Mouse (Mus musculus) hindbrain, postnatal 0 days (tissue): Measurements from ENCODE around the gene Pparg. TPM values are rescaled to one million over a fixed set of nuclear protein-coding genes. Genes with fewer than 3 reads are reported as not detected.

Source experiments
- ATAC-seq: fragments of 200-750 bp; cut with Nextera tagmentation; 2 replicates; pipeline ENCODE4 v1.8.0; 2017; ENCODE audit warnings: mild to moderate bottlenecking, moderate TSS enrichment, moderate library complexity
- DNase-seq: peaks from one replicate; pipeline ENCODE4 v3.0.0-alpha.2; 2015; ENCODE audit warnings: low spot score
- H3K27ac ChIP-seq: fragments of 300-500 bp; sonication (generic); 2 replicates; pipeline ENCODE4 v1.5.1; 2014; ENCODE audit warnings: mild to moderate bottlenecking
- H3K27me3 ChIP-seq: fragments of 300-500 bp; sonication (generic); 2 replicates; pipeline ENCODE4 v1.6.1; 2014; ENCODE audit warnings: low read length, mixed read lengths; ENCODE audit not compliant: insufficient read depth
- H3K36me3 ChIP-seq: fragments of 300-500 bp; sonication (generic); 2 replicates; pipeline ENCODE4 v1.6.1; 2014; ENCODE audit warnings: low read length, mixed read lengths; ENCODE audit not compliant: insufficient read depth
- H3K4me1 ChIP-seq: fragments of 300-500 bp; sonication (generic); 2 replicates; pipeline ENCODE4 v1.6.1; 2014; ENCODE audit warnings: antibody characterized with exemption, low read length, mixed read lengths; ENCODE audit not compliant: insufficient read depth
- H3K4me2 ChIP-seq: fragments of 300-500 bp; sonication (generic); 2 replicates; pipeline ENCODE4 v1.6.1; 2014; ENCODE audit warnings: low read depth, mild to moderate bottlenecking, low read length, moderate library complexity, mixed read lengths
- H3K4me3 ChIP-seq: fragments of 300-500 bp; sonication (generic); 2 replicates; pipeline ENCODE4 v1.5.1; 2014; ENCODE audit warnings: low read length
- H3K9ac ChIP-seq: fragments of 300-500 bp; sonication (generic); replicated peaks from 2 replicates; pipeline ENCODE4 v1.6.1; 2014; ENCODE audit warnings: mild to moderate bottlenecking, low read length, moderate library complexity, mixed read lengths
- H3K9me3 ChIP-seq: fragments of 300-500 bp; sonication (generic); 2 replicates; pipeline ENCODE4 v1.6.1; 2016; ENCODE audit warnings: low read length, mixed read lengths
- CTCF ChIP-seq: IDR thresholded peaks from 2 replicates; pipeline ENCODE4 v1.5.1; 2016; ENCODE audit warnings: antibody characterized with exemption, control low read depth, low read depth
- WGBS: fragments of 180-500 bp; shearing (Covaris S2); extraction: QIAGEN DNeasy Blood & Tissue Kit; methylation state at CpG from one replicate; pipeline ENCODE4 v1.1.7; 2014; 5-methylcytosine and 5-hydroxymethylcytosine counted together
- polyA plus RNA-seq: library from polyadenylated mRNA; unstranded; fragments of >200 nt; fragmentation: Nextera tagmentation; extraction: Ambion mirVana; gene quantifications from 2 replicates; pipeline ENCODE4 v1.2.1, GENCODE M21; 2015
- total RNA-seq: library from RNA; depleted of rRNA; stranded (reverse); fragments of >200 nt; gene quantifications from 2 replicates; pipeline ENCODE4 v1.2.3, GENCODE M21; 2014

Gene Pparg
- total and polyA plus RNA-seq, 2 experiments from 2014 or later = 0.26 to 0.46 TPM

- Histone ChIP-seq H3K4me3 (no peak overlapping the region), H3K36me3 (no peaks in the 10 kb centered on the region), H3K9ac (no peak overlapping the region), H3K27ac (no peak overlapping the region), H3K27me3 (no peaks in the 10 kb centered on the region), H3K9me3 (no peaks in the 10 kb centered on the region), H3K4me2 (no peak overlapping the region), H3K4me1 (no peaks in the 10 kb centered on the region)
- ATAC-seq = no peak
- no peak for DNase-seq
- 93% methylated on average over 2 of the region's 2 CpGs for WGBS
- TF ChIP-seq CTCF = no peak
Observed at GRCm38 (mm10) chr6:115340084-115340483, 20.7 kb upstream of the Pparg start.

- Histone ChIP-seq H3K27ac (no peak overlapping the region), H3K4me2 (no peak overlapping the region), H3K4me1 (no peaks in the 10 kb centered on the region), H3K36me3 (no peaks in the 10 kb centered on the region), H3K9me3 (no peaks in the 10 kb centered on the region), H3K27me3 (no peaks in the 10 kb centered on the region), H3K9ac (no peak overlapping the region), H3K4me3 (no peak overlapping the region)
- WGBS = 71% methylated on average over 4 of the region's 4 CpGs
- no peak for DNase-seq
- no peak for TF ChIP-seq CTCF
- ATAC-seq = no peak
Observed at GRCm38 (mm10) chr6:115343096-115343495, 17.7 kb upstream of the Pparg start.

- Histone ChIP-seq H3K9me3 (no peaks in the 10 kb centered on the region), H3K9ac (no peak overlapping the region), H3K4me2 (no peak overlapping the region), H3K27ac (no peak overlapping the region), H3K4me3 (no peak overlapping the region), H3K4me1 (no peaks in the 10 kb centered on the region), H3K27me3 (no peaks in the 10 kb centered on the region), H3K36me3 (no peaks in the 10 kb centered on the region)
- DNase-seq (no peak), ATAC-seq (no peak)
- 53% methylated on average over 5 of the region's 5 CpGs for WGBS
- no peak for TF ChIP-seq CTCF
Observed at GRCm38 (mm10) chr6:115343570-115343969, 17.2 kb upstream of the Pparg start.

GRCm38 (mm10) chr6:115344101-115344500 is 16.6 kb upstream of the Pparg start:
- WGBS = 32% methylated on average over 10 of the region's 10 CpGs

GRCm38 (mm10) chr6:115344513-115344912 is 16.2 kb upstream of the Pparg start:
- H3K4me2 ChIP-seq = no peak overlapping the region
- H3K9me3 ChIP-seq = no peaks in the 10 kb centered on the region
- no peaks in the 10 kb centered on the region for H3K36me3 ChIP-seq
- DNase-seq (no peak), ATAC-seq (no peak)
- H3K4me3 ChIP-seq = no peak overlapping the region
- no peaks in the 10 kb centered on the region for H3K27me3 ChIP-seq
- H3K9ac ChIP-seq = no peak overlapping the region
- no peak for TF ChIP-seq CTCF
- WGBS = 37% methylated on average over 11 of the region's 11 CpGs
- H3K4me1 ChIP-seq = no peaks in the 10 kb centered on the region
- no peak overlapping the region for H3K27ac ChIP-seq

More at GRCm38 (mm10) chr6:115344101-115344500, 16.6 kb upstream of the Pparg start:
- no peak overlapping the region for H3K9ac ChIP-seq
- no peaks in the 10 kb centered on the region for H3K9me3 ChIP-seq
- H3K4me1 ChIP-seq = no peaks in the 10 kb centered on the region
- ATAC-seq = no peak
- no peak overlapping the region for H3K4me2 ChIP-seq
- H3K27ac ChIP-seq = no peak overlapping the region
- no peak overlapping the region for H3K4me3 ChIP-seq
- no peaks in the 10 kb centered on the region for H3K36me3 ChIP-seq
- H3K27me3 ChIP-seq = no peaks in the 10 kb centered on the region
- TF ChIP-seq CTCF = no peak
- DNase-seq = no peak

GRCm38 (mm10) chr6:115345013-115345412 is 15.7 kb upstream of the Pparg start:
- H3K9ac ChIP-seq = no peak overlapping the region
- DNase-seq (no peak), ATAC-seq (no peak)
- no peak overlapping the region for H3K4me3 ChIP-seq
- no peak for TF ChIP-seq CTCF
- H3K4me1 ChIP-seq = no peaks in the 10 kb centered on the region
- no peak overlapping the region for H3K4me2 ChIP-seq
- no peaks in the 10 kb centered on the region for H3K36me3 ChIP-seq
- no peaks in the 10 kb centered on the region for H3K27me3 ChIP-seq
- no peaks in the 10 kb centered on the region for H3K9me3 ChIP-seq
- WGBS = 88% methylated on average over 8 of the region's 8 CpGs
- H3K27ac ChIP-seq = no peak overlapping the region

- Histone ChIP-seq H3K27me3 (no peaks in the 10 kb centered on the region), H3K9me3 (no peaks in the 10 kb centered on the region), H3K9ac (no peak overlapping the region), H3K36me3 (no peaks in the 10 kb centered on the region), H3K4me2 (no peak overlapping the region), H3K27ac (no peak overlapping the region), H3K4me1 (no peaks in the 10 kb centered on the region), H3K4me3 (no peak overlapping the region)
- ATAC-seq = no peak
- DNase-seq = no peak
- WGBS = 64% methylated on average over 5 of the region's 5 CpGs
- no peak for TF ChIP-seq CTCF
Observed at GRCm38 (mm10) chr6:115349641-115350464, 10.9 kb upstream of the Pparg start.
